Mouse (Mus musculus) kidney, postnatal 0 days (tissue): ENCODE measurements around the gene 1700024G13Rik. TPM values are rescaled to one million over a fixed set of nuclear protein-coding genes. Genes with fewer than 3 reads are reported as not detected.
"Not testable (repeated sequence)": the region's sequence is repeated elsewhere in the genome, so short reads cannot be mapped to it uniquely, and the experiment has no call there.

Experiments
- ATAC-seq: fragments of 200-750 bp; cut with Nextera tagmentation; replicated peaks from 2 replicates; pipeline ENCODE4 v1.8.0; 2017; ENCODE audit warnings: low read depth, moderate number of reproducible peaks, moderate TSS enrichment, moderate library complexity; ENCODE audit not compliant: low FRiP score
- DNase-seq: peaks from one replicate; pipeline ENCODE4 v3.0.0-alpha.2; 2016; ENCODE audit warnings: low spot score
- H3K27ac ChIP-seq: fragments of 300-500 bp; sonication (generic); 2 replicates; pipeline ENCODE4 v1.5.1; 2014; ENCODE audit warnings: mild to moderate bottlenecking
- H3K27me3 ChIP-seq: fragments of 300-500 bp; sonication (generic); 2 replicates; pipeline ENCODE4 v1.6.1; 2014; ENCODE audit warnings: low read length, mixed read lengths; ENCODE audit not compliant: insufficient read depth
- H3K36me3 ChIP-seq: fragments of 300-500 bp; sonication (generic); 2 replicates; pipeline ENCODE4 v1.6.1; 2014; ENCODE audit warnings: low read length, mixed read lengths; ENCODE audit not compliant: insufficient read depth
- H3K4me1 ChIP-seq: fragments of 300-500 bp; sonication (generic); replicated peaks from 2 replicates; pipeline ENCODE4 v1.6.1; 2014; ENCODE audit warnings: antibody characterized with exemption, low read length, mixed read lengths; ENCODE audit not compliant: insufficient read depth
- H3K4me2 ChIP-seq: fragments of 300-500 bp; sonication (generic); 2 replicates; pipeline ENCODE4 v1.6.1; 2014; ENCODE audit warnings: mild to moderate bottlenecking, low read length, moderate library complexity, mixed read lengths
- H3K4me3 ChIP-seq: fragments of 300-500 bp; sonication (generic); replicated peaks from 2 replicates; pipeline ENCODE4 v1.5.1; 2014; ENCODE audit warnings: low read depth, low read length
- H3K9ac ChIP-seq: fragments of 300-500 bp; sonication (generic); 2 replicates; pipeline ENCODE4 v1.6.1; 2014; ENCODE audit warnings: low read depth, low read length
- H3K9me3 ChIP-seq: fragments of 300-500 bp; sonication (generic); replicated peaks from 2 replicates; pipeline ENCODE4 v1.6.1; 2016; ENCODE audit warnings: low read length, inconsistent platforms, mixed read lengths
- CTCF ChIP-seq: IDR thresholded peaks from 2 replicates; pipeline ENCODE4 v1.5.1; 2016; ENCODE audit warnings: antibody characterized with exemption, low read depth, mild to moderate bottlenecking, moderate library complexity
- WGBS: fragments of 180-500 bp; shearing (Covaris S2); extraction: QIAGEN DNeasy Blood & Tissue Kit; methylation state at CpG from one replicate; pipeline ENCODE4 v1.1.7; 2014; 5-methylcytosine and 5-hydroxymethylcytosine counted together
- polyA plus RNA-seq: library from polyadenylated mRNA; unstranded; fragments of >200 nt; fragmentation: Nextera tagmentation; extraction: Ambion mirVana; gene quantifications from 2 replicates; pipeline ENCODE4 v1.2.1, GENCODE M21; 2015

The 1700024G13Rik gene
- polyA plus RNA-seq, 1 experiment from 2014 or later, result not detected

- WGBS, result 44% methylated on average over 7 of the region's 7 CpGs
- H3K4me2 ChIP-seq, result no peak overlapping the region
- no peak overlapping the region for H3K4me3 ChIP-seq
- ATAC-seq (no peak), DNase-seq (no peak)
- H3K4me1 ChIP-seq, result no peaks in the 10 kb centered on the region
- H3K9me3 ChIP-seq, result no peaks in the 10 kb centered on the region
- no peaks in the 10 kb centered on the region for H3K36me3 ChIP-seq
- H3K27me3 ChIP-seq, result no peaks in the 10 kb centered on the region
- TF ChIP-seq CTCF, result no peak
- no peak overlapping the region for H3K9ac ChIP-seq
- H3K27ac ChIP-seq, result no peak overlapping the region
Observed at GRCm38 (mm10) chr14:32364359-32364758, 23.8 kb downstream of the 1700024G13Rik start.

DNA sequence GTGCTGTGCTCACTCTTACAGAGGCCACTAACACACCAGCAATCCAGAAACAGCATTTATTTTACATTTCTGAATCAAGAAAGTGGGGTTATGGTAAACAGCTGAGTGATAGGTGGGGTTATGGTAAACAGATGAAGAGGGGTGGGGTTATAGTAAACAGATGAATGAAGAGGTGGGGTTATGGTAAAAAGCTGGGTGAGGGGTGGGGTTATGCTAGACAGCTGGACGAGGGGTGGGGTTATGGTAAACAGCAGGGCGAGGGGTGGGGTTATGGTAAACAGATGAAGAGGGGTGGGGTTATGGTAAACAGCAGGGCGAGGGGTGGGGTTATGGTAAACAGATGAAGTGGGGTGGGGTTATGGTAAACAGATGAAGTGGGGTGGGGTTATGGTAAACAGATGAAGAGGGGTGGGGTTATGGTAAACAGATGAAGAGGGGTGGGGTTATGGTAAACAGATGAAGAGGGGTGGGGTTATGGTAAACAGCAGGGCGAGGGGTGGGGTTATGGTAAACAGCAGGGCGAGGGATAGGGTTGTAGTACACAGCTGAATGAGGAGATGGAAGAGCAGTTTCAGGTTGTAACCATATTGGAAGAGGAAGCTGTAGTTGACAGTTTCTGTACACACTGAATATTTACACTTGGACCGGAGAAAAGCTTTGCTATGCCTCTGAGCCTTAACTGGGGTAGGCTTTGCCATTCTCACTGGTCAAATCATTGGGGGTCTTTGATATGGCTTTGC is 36.8 kb downstream of the 1700024G13Rik start:
- H3K27me3 ChIP-seq, H3K9ac ChIP-seq, DNase-seq, H3K27ac ChIP-seq, H3K4me3 ChIP-seq, H3K9me3 ChIP-seq, ATAC-seq, H3K4me2 ChIP-seq, H3K36me3 ChIP-seq, H3K4me1 ChIP-seq: not testable (repeated sequence)
- WGBS, result 30% methylated on average over 6 of the region's 6 CpGs

GRCm38 (mm10) chr14:32347307-32347706 is 40.9 kb downstream of the 1700024G13Rik start:
- no peak for DNase-seq
- no peak overlapping the region for H3K27ac ChIP-seq
- no peak overlapping the region for H3K4me3 ChIP-seq
- 93% methylated on average over 9 of the region's 9 CpGs for WGBS
- H3K9ac ChIP-seq, result no peak overlapping the region
- H3K4me1 ChIP-seq, result no peaks in the 10 kb centered on the region
- no peaks in the 10 kb centered on the region for H3K36me3 ChIP-seq
- no peak overlapping the region for H3K4me2 ChIP-seq
- no peak for TF ChIP-seq CTCF
- H3K9me3 ChIP-seq, result no peaks in the 10 kb centered on the region
- no peak for ATAC-seq
- H3K27me3 ChIP-seq, result no peaks in the 10 kb centered on the region

DNA sequence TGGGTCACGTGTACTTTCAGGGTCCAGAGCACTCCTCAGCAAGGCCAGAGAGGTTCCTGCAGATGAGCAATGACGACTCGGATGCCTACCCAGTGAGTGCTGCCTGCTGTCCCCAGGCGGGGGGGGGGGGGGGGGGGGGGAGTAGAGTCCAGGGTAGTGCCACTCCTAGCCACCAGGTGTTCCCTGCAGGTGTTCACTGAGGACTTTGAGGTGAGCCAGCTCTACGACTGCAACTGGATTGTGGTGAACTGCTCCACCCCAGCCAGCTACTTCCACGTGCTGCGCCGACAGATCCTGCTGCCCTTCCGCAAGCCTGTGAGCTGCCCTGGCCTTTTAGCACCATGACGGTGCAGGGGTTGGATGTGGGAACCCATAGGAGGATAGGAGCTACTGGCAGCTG is 43.5 kb downstream of the 1700024G13Rik start:
- DNase-seq (no peak), ATAC-seq (no peak)
- Histone ChIP-seq H3K9ac (no peak overlapping the region), H3K27ac (no peak overlapping the region), H3K4me3 (no peak overlapping the region), H3K4me2 (no peak overlapping the region), H3K4me1 (no peaks in the 10 kb centered on the region), H3K9me3 (no peaks in the 10 kb centered on the region), H3K27me3 (no peaks in the 10 kb centered on the region), H3K36me3 (no peaks in the 10 kb centered on the region)
- WGBS, result 75% methylated on average over 9 of the region's 10 CpGs
- no peak for TF ChIP-seq CTCF

GRCm38 (mm10) chr14:32344176-32344575 is 44.0 kb downstream of the 1700024G13Rik start:
- Histone ChIP-seq H3K4me1 (no peaks in the 10 kb centered on the region), H3K9me3 (no peaks in the 10 kb centered on the region), H3K4me3 (no peak overlapping the region), H3K27ac (no peak overlapping the region), H3K36me3 (no peaks in the 10 kb centered on the region), H3K4me2 (no peak overlapping the region), H3K9ac (no peak overlapping the region), H3K27me3 (no peaks in the 10 kb centered on the region)
- DNase-seq, result no peak
- no peak for ATAC-seq
- no peak for TF ChIP-seq CTCF
- 91% methylated on average over 7 of the region's 7 CpGs for WGBS

- 94% methylated on average over 7 of the region's 7 CpGs for WGBS
- no peak for TF ChIP-seq CTCF
- H3K27ac ChIP-seq, result no peak overlapping the region
- DNase-seq (no peak), ATAC-seq (no peak)
- no peaks in the 10 kb centered on the region for H3K36me3 ChIP-seq
- no peak overlapping the region for H3K4me3 ChIP-seq
- H3K9ac ChIP-seq, result no peak overlapping the region
- H3K4me1 ChIP-seq, result no peaks in the 10 kb centered on the region
- H3K27me3 ChIP-seq, result no peaks in the 10 kb centered on the region
- no peak overlapping the region for H3K4me2 ChIP-seq
- no peaks in the 10 kb centered on the region for H3K9me3 ChIP-seq
Observed at GRCm38 (mm10) chr14:32341823-32342222, 46.4 kb downstream of the 1700024G13Rik start.

DNA sequence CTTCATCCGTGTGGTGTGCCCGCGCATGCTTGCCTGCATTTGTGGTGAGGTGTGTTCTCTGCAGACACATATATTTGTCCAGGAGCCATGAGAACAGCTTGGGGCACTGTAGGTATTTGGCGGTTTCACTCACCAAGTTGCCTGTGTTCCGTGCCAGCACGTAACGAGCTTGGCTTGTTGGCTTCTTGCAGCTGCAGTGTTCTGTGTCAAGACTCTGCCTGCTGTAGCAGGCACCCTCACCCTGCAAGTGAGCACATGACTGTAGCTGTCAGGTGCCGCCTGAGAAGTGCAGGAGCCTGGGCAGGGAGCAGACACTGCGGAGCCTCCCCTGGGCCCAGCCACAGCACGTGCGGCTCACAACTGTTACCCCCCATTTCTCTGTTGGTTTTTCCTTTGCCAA is 51.6 kb downstream of the 1700024G13Rik start:
- WGBS, result 86% methylated on average over 11 of the region's 11 CpGs
- no peak for ATAC-seq

More for the DNA sequence above, 51.6 kb downstream of the 1700024G13Rik start:
- Histone ChIP-seq H3K4me2 (no peak overlapping the region), H3K27me3 (no peaks in the 10 kb centered on the region), H3K27ac (no peak overlapping the region), H3K4me3 (no peak overlapping the region), H3K9me3 (no peaks in the 10 kb centered on the region), H3K9ac (no peak overlapping the region), H3K4me1 (no peaks in the 10 kb centered on the region), H3K36me3 (no peaks in the 10 kb centered on the region)
- TF ChIP-seq CTCF, result no peak
- no peak for DNase-seq
